Mouse (Mus musculus): ENCODE data around the gene Arhgap5.

GRCm38 (mm10) chr12:52552085-52552484 lies 48.3 kb downstream of the Arhgap5 start:
- TF ChIP-seq CTCF (IDR thresholded peaks at IDR 0.05; ENCODE audit: control insufficient read depth, insufficient read depth, insufficient read length) (no peak), MYOD1 (IDR thresholded peaks at IDR 0.05; ENCODE audit: control insufficient read depth, insufficient read length, low read depth) (no peak), MAX (IDR thresholded peaks at IDR 0.05) (no peak), CEBPB (IDR thresholded peaks at IDR 0.05; ENCODE audit: low read depth) (no peak), USF1 (IDR thresholded peaks at IDR 0.05; ENCODE audit: low read depth) (no peak), MYOG (IDR thresholded peaks at IDR 0.05; ENCODE audit: control insufficient read depth, extremely low read depth, insufficient read length) (no peak)
